Comparison of ENCODE assay signal across 27 mouse cellular contexts in genomic region chr2:52931315-52931714, GRCm38 (mm10).
"Had no signal": no experiment of that assay in that cellular context is flagged by ENCODE, and none has a peak within 500 bp of the region (broad histone marks: within the 10 kb centered on the region; RNA-seq: fewer than 3 reads in every experiment).

No protein-coding gene starts in this region.

- H3K4me3 ChIP-seq: gastrocnemius, adult 2 months; heart, adult 2 months; heart, embryonic 13.5 days; heart, embryonic 15.5 days; hindbrain, embryonic 13.5 days; hindbrain, embryonic 15.5 days; kidney, embryonic 15.5 days; limb, embryonic 10.5 days; limb, embryonic 12.5 days had no signal

- DNase-seq: gastrocnemius, adult 2 months; gastrocnemius, postnatal 10 days; gastrocnemius, postnatal 25 days; heart, adult 11 months; heart, adult 2 months; heart, postnatal 14 days; heart, postnatal 36 days; kidney, adult 11 months; kidney, adult 2 months; kidney, adult 9 months; kidney, postnatal 14 days; kidney, postnatal 36 days; layer of hippocampus, adult 9-11 months; layer of hippocampus, postnatal 36 days; liver had no signal

- H3K27ac ChIP-seq: gastrocnemius, adult 2 months; heart, adult 2 months; heart, embryonic 13.5 days; heart, embryonic 15.5 days; hindbrain, embryonic 13.5 days; kidney, embryonic 15.5 days; kidney, postnatal 0 days; limb, embryonic 10.5 days; limb, embryonic 12.5 days had no signal

- H3K9me3 ChIP-seq: heart, embryonic 13.5 days; heart, embryonic 15.5 days; hindbrain, embryonic 13.5 days; hindbrain, embryonic 15.5 days; kidney, embryonic 15.5 days; limb, embryonic 10.5 days; limb, embryonic 12.5 days had no signal

- H3K36me3 ChIP-seq: heart, embryonic 13.5 days; heart, embryonic 15.5 days; hindbrain, embryonic 13.5 days; hindbrain, embryonic 15.5 days; kidney, embryonic 15.5 days; limb, embryonic 10.5 days; limb, embryonic 12.5 days had no signal

- H3K9ac ChIP-seq: heart, embryonic 13.5 days; heart, embryonic 15.5 days; hindbrain, embryonic 13.5 days; hindbrain, embryonic 15.5 days; kidney, embryonic 15.5 days; limb, embryonic 12.5 days had no signal

- ATAC-seq: hindbrain, postnatal 0 days; intestine, embryonic 16.5 days had no signal

- H3K27me3 ChIP-seq: heart, embryonic 13.5 days; heart, embryonic 15.5 days; hindbrain, embryonic 13.5 days; hindbrain, embryonic 15.5 days; kidney, embryonic 15.5 days; limb, embryonic 12.5 days had no signal

- H3K4me2 ChIP-seq: heart, embryonic 11.5 days; heart, embryonic 13.5 days; heart, embryonic 15.5 days; hindbrain, embryonic 13.5 days; hindbrain, embryonic 15.5 days; kidney, embryonic 15.5 days; limb, embryonic 12.5 days; liver, embryonic 11.5 days had no signal
